Mouse (Mus musculus) spleen, adult 2 months (tissue): Measurements from ENCODE around the gene Ctnnbip1.

Experiments
- CTCF ChIP-seq: fragments of 200-500 bp; IDR thresholded peaks from 2 replicates; pipeline ENCODE4 v1.5.1; 2011; ENCODE audit warnings: mild to moderate bottlenecking, inconsistent platforms; ENCODE audit not compliant: insufficient read depth, insufficient read length, insufficient replicate concordance; ENCODE audit errors: extremely low read depth
- POLR2A ChIP-seq: fragments of 200-500 bp; IDR thresholded peaks from 2 replicates; pipeline ENCODE4 v1.6.1; 2011; ENCODE audit warnings: low read depth, low read length, inconsistent platforms

GRCm38 (mm10) chr4:149609256-149610025, 91.4 kb downstream of the Ctnnbip1 start:
- TF ChIP-seq CTCF (no peak), POLR2A (no peak)
